Mouse (Mus musculus): ENCODE data around the gene Fn3krp. TPM values are rescaled to one million over a fixed set of nuclear protein-coding genes. Genes with fewer than 3 reads are reported as not detected.

Gene Fn3krp
- polyA plus RNA-seq, 1 experiment from 2014 or later, result 8.9 TPM

DNA sequence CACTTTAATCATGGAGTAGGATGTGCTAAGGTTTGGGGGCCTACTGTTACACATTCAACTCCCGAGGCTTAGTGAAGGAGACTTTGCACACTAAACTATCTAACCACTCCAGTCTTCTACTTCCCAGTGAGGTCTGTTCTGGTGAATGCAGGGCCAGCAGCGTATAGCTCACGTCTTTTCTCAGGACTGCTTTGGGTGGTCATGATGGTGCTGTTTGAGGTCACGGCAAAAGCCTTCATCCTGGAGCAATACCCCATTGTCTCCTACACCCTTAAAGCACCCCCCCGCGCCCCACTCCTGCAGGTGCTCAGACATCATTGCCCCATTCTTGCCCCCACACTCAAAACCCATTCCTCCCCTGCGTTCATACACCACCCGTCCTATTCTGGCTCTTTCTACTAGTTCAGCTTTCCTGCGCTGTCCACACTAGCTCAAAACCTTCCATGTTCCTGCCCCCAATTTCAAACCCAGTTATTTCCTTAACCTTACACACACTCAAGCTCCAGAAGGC is 30.1 kb downstream of the Fn3krp start:
- Histone ChIP-seq H3K9ac (replicated peaks) (peak overlapping the region; percentile 34; the same call in 1 of the 2 replicates), H3K36me3 (peaks cover 18% of the 10 kb centered on the region), H3K27ac (no peak overlapping the region), H3K27me3 (no peaks in the 10 kb centered on the region), H3K9me3 (no peaks in the 10 kb centered on the region), H3K4me2 (peak overlapping the region; percentile 80), H3K4me1 (replicated peaks) (peaks cover 16% of the 10 kb centered on the region), H3K4me3 (replicated peaks) (peak overlapping the region; percentile 90)
- ATAC-seq (ENCODE audit: insufficient number of reproducible peaks, insufficient read depth, low FRiP score, low TSS enrichment, low read depth), result 0 out of 2 replicates have a peak, but pooled peaks have one; percentile 5
- 20% methylated on average over 9 of the region's 9 CpGs for WGBS

DNA sequence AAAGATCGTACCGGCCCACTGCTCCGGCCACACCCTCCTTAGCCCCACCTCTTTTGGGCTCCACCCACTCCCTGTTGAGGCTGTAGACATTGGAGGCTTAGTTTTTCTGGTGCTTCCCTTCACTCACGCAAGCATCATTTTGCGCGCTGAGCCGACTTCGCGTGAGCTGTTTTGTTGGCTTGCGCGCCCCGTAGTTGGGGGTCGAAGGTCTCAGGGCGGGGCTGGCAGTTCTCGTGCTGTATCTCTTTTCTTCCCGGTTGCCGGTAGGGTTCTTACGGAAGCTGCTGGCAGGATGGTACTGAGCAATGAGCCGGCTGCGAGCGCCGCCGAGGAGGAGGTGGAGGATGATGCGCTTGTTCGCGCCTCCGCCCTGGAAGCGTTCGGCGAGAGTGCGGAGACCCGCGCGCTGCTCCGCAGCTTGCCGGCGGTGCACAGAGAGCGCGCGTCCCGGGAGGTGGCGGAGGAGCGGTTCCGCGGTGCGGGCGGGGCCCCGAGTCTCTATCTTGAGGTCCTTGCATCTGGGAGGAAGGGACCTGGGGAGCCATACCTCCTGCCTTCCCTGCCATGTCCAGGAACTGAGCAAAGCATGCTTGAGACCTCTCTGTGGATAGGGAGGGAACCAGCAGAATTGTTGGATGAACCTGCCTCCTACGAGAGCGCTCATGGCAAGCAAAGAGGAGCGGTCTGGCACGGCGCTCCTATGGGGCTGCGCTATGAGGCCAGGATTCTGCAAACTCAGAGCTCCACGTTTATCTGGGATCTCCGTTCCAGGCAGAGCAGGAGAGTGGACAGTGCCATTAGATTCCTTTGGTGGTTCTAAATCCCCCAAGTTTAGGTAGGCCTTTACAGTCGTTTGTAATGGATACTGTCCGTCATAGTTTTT is 30.8 kb downstream of the Fn3krp start, which contains the start of gene Tbcd:
TSS of gene Tbcd (plus strand) at position 197 of the 883 bp plus-strand sequence.
- H3K4me2 ChIP-seq, result peak within 1 kb of the TSS; percentile 80
- H3K4me3 ChIP-seq (replicated peaks), result peak within 1 kb of the TSS; percentile 90
- under 1% methylated on average over 57 of the region's 58 CpGs for WGBS
- H3K9ac ChIP-seq (replicated peaks), result peak within 1 kb of the TSS; percentile 76
- H3K4me1 ChIP-seq (replicated peaks), result peaks cover 16% of the 10 kb centered on the region
- H3K27ac ChIP-seq, result peak within 1 kb of the TSS; percentile 53
- H3K27me3 ChIP-seq, result no peaks in the 10 kb centered on the region
- H3K9me3 ChIP-seq, result no peaks in the 10 kb centered on the region
- peaks cover 24% of the 10 kb centered on the region for H3K36me3 ChIP-seq
- peak; percentile 94 for ATAC-seq (ENCODE audit: insufficient number of reproducible peaks, insufficient read depth, low FRiP score, low TSS enrichment, low read depth)

DNA sequence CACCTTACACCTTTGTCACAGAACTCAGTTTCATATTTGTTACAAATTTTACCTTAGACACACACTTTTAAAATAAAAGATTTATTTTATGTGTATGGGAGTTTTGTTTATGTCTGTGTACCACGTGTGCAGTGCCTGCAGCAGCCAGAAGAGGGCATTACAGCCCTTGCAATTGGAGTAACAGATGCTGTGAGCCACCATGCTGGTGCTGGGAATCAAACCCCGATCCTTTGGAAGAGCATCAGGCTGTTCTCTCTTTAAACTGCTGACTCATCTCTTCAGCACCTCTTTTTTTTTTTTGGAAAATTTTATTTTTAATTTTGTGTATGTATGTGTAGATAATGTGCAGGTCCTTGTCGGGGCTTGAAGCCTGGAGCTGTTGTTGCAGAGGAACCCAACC is 36.7 kb downstream of the Fn3krp start:
- Histone ChIP-seq H3K36me3 (peaks cover 78% of the 10 kb centered on the region), H3K4me3 (replicated peaks) (no peak overlapping the region), H3K27ac (no peak overlapping the region), H3K4me2 (no peak overlapping the region), H3K27me3 (no peaks in the 10 kb centered on the region), H3K9me3 (no peaks in the 10 kb centered on the region), H3K4me1 (replicated peaks) (peaks cover 4% of the 10 kb centered on the region), H3K9ac (replicated peaks) (no peak overlapping the region)
- 89% methylated on average over 3 of the region's 3 CpGs for WGBS
- no peak for ATAC-seq (ENCODE audit: insufficient number of reproducible peaks, insufficient read depth, low FRiP score, low TSS enrichment, low read depth)

DNA sequence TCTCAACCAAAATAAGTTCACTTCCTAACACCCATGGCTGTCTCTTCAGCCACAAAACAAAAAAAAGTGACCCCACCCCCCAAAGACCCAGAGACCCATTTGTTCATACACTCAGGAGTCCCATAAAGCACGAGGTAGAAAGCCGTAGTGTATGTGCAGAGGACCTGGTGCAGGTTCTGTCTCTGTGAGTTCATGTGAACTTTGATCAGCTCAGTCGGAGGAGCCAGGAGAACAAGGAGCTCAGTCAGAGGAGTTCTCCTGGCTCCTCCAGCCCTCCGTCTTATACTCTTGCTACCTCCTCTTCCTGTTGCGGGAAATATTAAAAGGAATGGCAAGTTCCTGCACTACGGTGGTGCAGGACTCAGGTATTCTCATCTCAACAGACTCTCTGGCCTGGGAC is 46.2 kb downstream of the Fn3krp start:
- no peak for ATAC-seq (ENCODE audit: insufficient number of reproducible peaks, insufficient read depth, low FRiP score, low TSS enrichment, low read depth)
- Histone ChIP-seq H3K4me1 (replicated peaks) (no peaks in the 10 kb centered on the region), H3K36me3 (peaks cover 37% of the 10 kb centered on the region), H3K4me2 (no peak overlapping the region), H3K27ac (no peak overlapping the region), H3K9me3 (no peaks in the 10 kb centered on the region), H3K27me3 (no peaks in the 10 kb centered on the region), H3K9ac (replicated peaks) (no peak overlapping the region), H3K4me3 (replicated peaks) (no peak overlapping the region)
- WGBS, result 83% methylated on average over 6 of the region's 6 CpGs

DNA sequence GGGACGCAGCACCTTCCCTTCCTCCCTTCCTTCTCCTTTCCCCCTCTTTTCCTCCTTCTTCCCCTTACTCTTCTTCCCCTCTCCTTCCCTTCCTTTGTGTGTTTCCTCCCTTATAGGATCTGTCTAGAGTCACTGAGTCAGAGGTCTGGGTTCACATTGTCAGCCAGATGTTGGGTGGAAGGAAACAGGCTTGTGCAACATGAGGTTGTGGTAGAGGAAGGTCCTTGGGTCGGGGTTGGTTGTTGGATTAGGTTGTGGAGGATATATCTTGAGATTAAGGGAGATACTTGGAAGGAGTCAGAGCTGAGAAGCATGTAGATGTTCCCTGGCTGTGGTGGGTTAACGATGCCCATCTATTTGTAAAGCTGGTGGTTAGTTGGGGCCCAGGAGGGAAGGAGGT is 53.6 kb downstream of the Fn3krp start:
- H3K9ac ChIP-seq (replicated peaks), result no peak overlapping the region
- 74% methylated on average over 3 of the region's 3 CpGs for WGBS
- H3K4me3 ChIP-seq (replicated peaks), result no peak overlapping the region
- no peaks in the 10 kb centered on the region for H3K27me3 ChIP-seq
- H3K4me2 ChIP-seq, result no peak overlapping the region
- H3K4me1 ChIP-seq (replicated peaks), result no peaks in the 10 kb centered on the region
- peaks cover 35% of the 10 kb centered on the region; the same call in 1 of the 2 replicates for H3K36me3 ChIP-seq
- no peaks in the 10 kb centered on the region for H3K9me3 ChIP-seq
- no peak overlapping the region for H3K27ac ChIP-seq
- ATAC-seq (ENCODE audit: insufficient number of reproducible peaks, insufficient read depth, low FRiP score, low TSS enrichment, low read depth), result no peak

DNA sequence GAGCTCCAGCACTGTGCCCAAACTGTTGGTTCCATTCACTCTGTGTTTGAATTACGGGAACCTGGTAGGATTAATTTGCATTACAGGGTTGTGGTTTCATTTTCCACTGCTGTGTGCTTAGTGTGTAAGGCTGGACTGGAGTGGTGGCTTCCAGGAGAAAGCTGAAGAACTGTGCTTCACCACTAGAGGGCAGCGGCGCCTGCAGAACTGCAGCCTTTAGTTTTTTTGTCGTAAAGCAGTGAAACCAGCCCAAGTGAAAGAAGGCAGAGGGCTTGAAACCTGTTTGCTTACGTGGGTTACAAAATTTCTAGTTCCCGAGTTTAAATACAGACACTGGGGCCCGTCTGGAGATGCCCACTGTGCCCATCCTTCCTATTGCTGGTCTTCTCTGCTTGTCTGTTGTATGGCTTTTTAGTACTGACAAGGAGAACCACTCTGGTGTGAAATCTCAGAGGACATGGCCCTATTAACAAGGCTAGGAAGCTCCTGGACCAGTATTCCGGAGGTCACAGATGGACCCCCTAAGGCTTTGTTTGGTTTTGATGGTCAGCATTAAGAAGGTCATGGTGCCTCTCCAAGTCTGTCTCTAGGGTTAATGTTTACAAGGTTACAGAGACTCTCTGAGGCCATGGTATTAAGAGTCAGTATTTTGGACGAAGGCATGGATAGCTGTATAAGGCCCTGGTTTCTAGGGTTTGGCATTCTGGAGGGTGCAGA is 54.7 kb downstream of the Fn3krp start:
- Histone ChIP-seq H3K36me3 (peaks cover 34% of the 10 kb centered on the region; the same call in 1 of the 2 replicates), H3K27me3 (no peaks in the 10 kb centered on the region), H3K4me2 (no peak overlapping the region), H3K9ac (replicated peaks) (no peak overlapping the region), H3K4me3 (replicated peaks) (no peak overlapping the region), H3K27ac (no peak overlapping the region), H3K9me3 (no peaks in the 10 kb centered on the region), H3K4me1 (replicated peaks) (no peaks in the 10 kb centered on the region)
- ATAC-seq (ENCODE audit: insufficient number of reproducible peaks, insufficient read depth, low FRiP score, low TSS enrichment, low read depth), result no peak
- WGBS, result 38% methylated on average over 9 of the region's 9 CpGs

DNA sequence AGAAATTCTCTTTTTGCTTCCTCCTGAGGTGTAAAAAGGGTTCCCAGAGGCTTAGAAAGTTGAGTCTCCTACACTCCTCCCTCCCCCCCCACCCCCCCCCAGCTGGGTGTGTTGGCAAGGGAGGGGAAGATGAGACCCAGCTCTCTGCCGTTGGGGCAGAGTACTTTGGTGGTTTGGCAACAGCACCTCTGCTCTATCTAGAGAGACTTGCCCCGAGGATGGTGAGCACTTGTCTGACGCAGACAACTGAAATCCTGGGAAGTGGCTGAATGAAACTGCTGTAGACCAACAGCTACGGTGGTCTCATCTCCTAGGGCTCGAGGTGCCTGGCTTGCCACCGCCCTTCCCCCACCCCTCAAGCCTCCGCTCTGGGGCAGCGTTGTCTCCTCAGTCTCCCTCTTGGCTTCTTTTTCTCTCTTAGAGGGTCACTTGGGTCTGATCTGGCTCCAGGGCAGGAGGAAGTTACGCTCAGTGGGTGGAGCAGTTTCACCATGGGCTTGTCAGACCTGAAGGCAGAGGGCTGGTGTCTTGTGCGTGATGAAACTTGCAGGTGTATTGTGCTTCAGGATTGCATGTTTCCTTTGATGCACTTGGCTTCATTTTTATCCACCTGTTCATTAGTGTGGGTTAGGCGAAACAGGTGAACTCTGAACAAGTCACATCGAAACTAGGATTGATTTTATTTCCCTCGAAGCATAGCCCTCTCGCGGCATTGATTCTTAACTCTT is 58.4 kb downstream of the Fn3krp start:
- no peak for ATAC-seq (ENCODE audit: insufficient number of reproducible peaks, insufficient read depth, low FRiP score, low TSS enrichment, low read depth)
- 86% methylated on average over 15 of the region's 15 CpGs for WGBS

More for the DNA sequence above, 58.4 kb downstream of the Fn3krp start:
- H3K4me2 ChIP-seq, result no peak overlapping the region
- no peak overlapping the region for H3K27ac ChIP-seq
- H3K4me3 ChIP-seq (replicated peaks), result no peak overlapping the region
- H3K9me3 ChIP-seq, result no peaks in the 10 kb centered on the region
- no peaks in the 10 kb centered on the region for H3K4me1 ChIP-seq (replicated peaks)
- H3K9ac ChIP-seq (replicated peaks), result no peak overlapping the region
- no peaks in the 10 kb centered on the region for H3K27me3 ChIP-seq
- H3K36me3 ChIP-seq, result peaks cover 49% of the 10 kb centered on the region; the same call in 1 of the 2 replicates

Small RNAs within 50 kb of the gene (microRNA-seq; reads per million reads assigned to microRNA genes)
- not detected for gene Mir7236

Other genes with a start within 250 kb of the Fn3krp start
- 9.5 and 10.6 TPM in 2 replicates for gene Hexdc, start 217.0 kb upstream of the Fn3krp start, polyA plus RNA-seq (2016; fragmentation: Nextera tagmentation; extraction: Ambion mirVana)
- gene Ogfod3, start 216.7 kb upstream of the Fn3krp start, polyA plus RNA-seq (2016; fragmentation: Nextera tagmentation; extraction: Ambion mirVana), result 16.3 and 17.5 TPM in 2 replicates
- gene Cybc1, start 192.1 kb upstream of the Fn3krp start, polyA plus RNA-seq (2016; fragmentation: Nextera tagmentation; extraction: Ambion mirVana), result 36.3 and 40.1 TPM in 2 replicates
- gene Narf, start 184.1 kb upstream of the Fn3krp start, polyA plus RNA-seq (2016; fragmentation: Nextera tagmentation; extraction: Ambion mirVana), result 68.4 and 75.2 TPM in 2 replicates
- 11.2 and 12.5 TPM in 2 replicates for gene Foxk2, start 161.4 kb upstream of the Fn3krp start, polyA plus RNA-seq (2016; fragmentation: Nextera tagmentation; extraction: Ambion mirVana)
- 98.9 and 99.6 TPM in 2 replicates for gene Wdr45b, start 67.0 kb upstream of the Fn3krp start, polyA plus RNA-seq (2016; fragmentation: Nextera tagmentation; extraction: Ambion mirVana)
- gene Rab40b, start 33.1 kb upstream of the Fn3krp start, polyA plus RNA-seq (2016; fragmentation: Nextera tagmentation; extraction: Ambion mirVana), result 5.5 and 6.0 TPM in 2 replicates
- gene Fn3k, start 13.5 kb downstream of the Fn3krp start, polyA plus RNA-seq (2016; fragmentation: Nextera tagmentation; extraction: Ambion mirVana), result 0.50 and 0.59 TPM in 2 replicates
- 48.9 and 50.7 TPM in 2 replicates for gene Tbcd, start 30.5 kb downstream of the Fn3krp start, polyA plus RNA-seq (2016; fragmentation: Nextera tagmentation; extraction: Ambion mirVana)
- 1.4 and 1.6 TPM in 2 replicates for gene Zfp750, start 97.9 kb downstream of the Fn3krp start, polyA plus RNA-seq (2016; fragmentation: Nextera tagmentation; extraction: Ambion mirVana)

All from limb, embryonic 12.5 days (tissue).